Mouse (Mus musculus): Measurements from ENCODE around the gene Fam129c. TPM values are rescaled to one million over a fixed set of nuclear protein-coding genes. Genes with fewer than 3 reads are reported as not detected.

The Fam129c gene
- total RNA-seq, 2 experiments from 2014 or later = 3.8 TPM

GRCm38 (mm10) chr8:71567587-71567986 lies 29.9 kb upstream of the Fam129c start:
- H3K27ac ChIP-seq = peak overlapping the region; percentile 95
- DNase-seq (ENCODE audit: low spot score in 2 of 2) = no peak
- no peak for TF ChIP-seq CTCF (conservative IDR thresholded peaks at IDR 0.05)

GRCm38 (mm10) chr8:71568387-71568937 lies 29.0 kb upstream of the Fam129c start, which contains the start of gene Slc27a1:
Slc27a1 (plus strand) TSS chr8:71568882.
- peak; percentile 70 to 72 for DNase-seq (ENCODE audit: low spot score in 2 of 2)
- H3K27ac ChIP-seq = peak within 1 kb of the TSS; percentile 95
- H3K4me3 ChIP-seq = peak within 1 kb of the TSS; percentile 75
- TF ChIP-seq CTCF (conservative IDR thresholded peaks at IDR 0.05) = no peak

More at GRCm38 (mm10) chr8:71567587-71567986, 29.9 kb upstream of the Fam129c start:
- H3K4me3 ChIP-seq = no peak overlapping the region

- DNase-seq (ENCODE audit: low spot score in 2 of 2) = no peak
- no peak for TF ChIP-seq CTCF (conservative IDR thresholded peaks at IDR 0.05)
- Histone ChIP-seq H3K4me3 (peak overlapping the region; percentile 75), H3K27ac (peak overlapping the region; percentile 95)
Observed at GRCm38 (mm10) chr8:71568941-71569340, 28.5 kb upstream of the Fam129c start.

GRCm38 (mm10) chr8:71569366-71570290 lies 27.8 kb upstream of the Fam129c start:
- Histone ChIP-seq H3K4me3 (peak overlapping the region; percentile 75), H3K27ac (peak overlapping the region; percentile 95)
- peak; percentile 83 to 92 for DNase-seq (ENCODE audit: low spot score in 2 of 2)
- TF ChIP-seq CTCF (conservative IDR thresholded peaks at IDR 0.05) = no peak

GRCm38 (mm10) chr8:71570291-71570954 lies 27.0 kb upstream of the Fam129c start:
- peak overlapping the region; percentile 95 for H3K27ac ChIP-seq
- peak; percentile 92 to 97 for DNase-seq (ENCODE audit: low spot score in 2 of 2)
- peak overlapping the region; percentile 75 for H3K4me3 ChIP-seq
- TF ChIP-seq CTCF (conservative IDR thresholded peaks at IDR 0.05) = no peak; the same call in 1 of the 2 replicates

- Histone ChIP-seq H3K4me3 (peak overlapping the region; percentile 75; the same call in 1 of the 2 replicates), H3K27ac (peak overlapping the region; percentile 95)
- no peak for DNase-seq (ENCODE audit: low spot score in 2 of 2)
- TF ChIP-seq CTCF (conservative IDR thresholded peaks at IDR 0.05) = no peak
Observed at GRCm38 (mm10) chr8:71572077-71572476, 25.4 kb upstream of the Fam129c start.

- H3K4me3 ChIP-seq = peak overlapping the region; percentile 43
- no peak for TF ChIP-seq CTCF (conservative IDR thresholded peaks at IDR 0.05)
- peak overlapping the region; percentile 95 for H3K27ac ChIP-seq
- peak; percentile 86 to 89 for DNase-seq (ENCODE audit: low spot score in 2 of 2)
Observed at GRCm38 (mm10) chr8:71572847-71573633, 24.4 kb upstream of the Fam129c start.

- Histone ChIP-seq H3K27ac (no peak overlapping the region), H3K4me3 (no peak overlapping the region)
- DNase-seq (ENCODE audit: low spot score in 2 of 2) = no peak
- TF ChIP-seq CTCF (conservative IDR thresholded peaks at IDR 0.05) = no peak
Observed at GRCm38 (mm10) chr8:71574426-71574825, 23.0 kb upstream of the Fam129c start.

- no peak for DNase-seq (ENCODE audit: low spot score in 2 of 2)
- H3K27ac ChIP-seq = no peak overlapping the region
- TF ChIP-seq CTCF (conservative IDR thresholded peaks at IDR 0.05) = no peak
- no peak overlapping the region for H3K4me3 ChIP-seq
Observed at GRCm38 (mm10) chr8:71575020-71575419, 22.4 kb upstream of the Fam129c start.

GRCm38 (mm10) chr8:71577856-71578387 lies 19.5 kb upstream of the Fam129c start:
- Histone ChIP-seq H3K27ac (peak overlapping the region; percentile 54), H3K4me3 (no peak overlapping the region)
- peak in 1 of 2 experiments; percentile 38 for DNase-seq (ENCODE audit: low spot score in 2 of 2)
- no peak for TF ChIP-seq CTCF (conservative IDR thresholded peaks at IDR 0.05)

- no peak for DNase-seq (ENCODE audit: low spot score in 2 of 2)
- Histone ChIP-seq H3K27ac (peak overlapping the region; percentile 59; the same call in 1 of the 2 replicates), H3K4me3 (no peak overlapping the region)
- TF ChIP-seq CTCF (conservative IDR thresholded peaks at IDR 0.05) = no peak
Observed at GRCm38 (mm10) chr8:71579009-71579408, 18.4 kb upstream of the Fam129c start.

- no peak for DNase-seq (ENCODE audit: low spot score in 2 of 2)
- TF ChIP-seq CTCF (conservative IDR thresholded peaks at IDR 0.05) = no peak
- Histone ChIP-seq H3K27ac (peak overlapping the region; percentile 59; the same call in 1 of the 2 replicates), H3K4me3 (no peak overlapping the region)
Observed at GRCm38 (mm10) chr8:71579476-71579875, 18.0 kb upstream of the Fam129c start.
